7 mouse cellular contexts compared by ENCODE assay signal in the genomic region with DNA sequence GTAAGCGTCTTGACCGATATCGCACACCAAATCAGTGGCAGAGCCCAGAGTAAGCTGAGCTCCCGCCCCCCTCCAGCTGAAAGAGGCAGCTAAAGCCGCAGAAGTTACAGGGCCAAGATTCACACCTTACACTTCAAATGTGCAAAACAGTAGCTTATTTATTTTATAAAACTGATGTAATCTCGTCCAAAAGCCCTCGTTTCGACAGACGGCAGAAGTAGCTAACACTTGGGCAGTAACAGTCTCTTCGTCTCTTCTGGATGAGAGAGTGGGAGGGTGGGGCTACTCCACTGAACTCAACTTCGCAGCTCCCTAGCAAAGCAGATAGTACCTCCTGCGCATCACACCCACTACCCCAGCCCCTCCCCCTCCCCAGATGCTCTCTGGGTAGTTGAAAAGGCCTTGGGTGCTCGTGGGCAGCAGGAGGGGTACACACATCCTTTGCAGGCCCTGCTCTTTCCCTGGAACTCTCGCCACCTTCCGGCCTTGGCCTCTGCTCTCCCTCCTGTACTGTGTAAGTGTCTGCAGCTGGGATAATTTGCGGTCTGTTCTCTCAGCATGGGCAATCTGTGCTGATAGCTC.
DNase-seq lines count a peak whose midpoint lies in the region; ATAC-seq and TF ChIP-seq lines count a peak whose summit lies in the region.

No protein-coding gene starts in this region.

- no peak overlapping the region for H3K27ac ChIP-seq in lung, embryonic 16.5 days (ENCODE audit: low read length)
- H3K27ac ChIP-seq in embryonic facial prominence, embryonic 13.5 days: 0 out of 2 replicates have a peak overlapping the region, but pooled peaks have one; percentile 28
- H3K27ac ChIP-seq in limb, embryonic 14.5 days (replicated peaks; ENCODE audit: low read depth, low read length): no peak overlapping the region

- H3K4me3 ChIP-seq in lung, embryonic 16.5 days (ENCODE audit: low read length): no peak overlapping the region
- peak overlapping the region; percentile 10; the same call in 1 of the 2 replicates for H3K4me3 ChIP-seq in embryonic facial prominence, embryonic 13.5 days
- no peak overlapping the region for H3K4me3 ChIP-seq in limb, embryonic 14.5 days (replicated peaks; ENCODE audit: low read length)

- 23% methylated on average over 16 of the region's 16 CpGs for WGBS in lung, embryonic 16.5 days
- WGBS in embryonic facial prominence, embryonic 13.5 days: 9% methylated on average over 16 of the region's 16 CpGs
- 13% methylated on average over 16 of the region's 16 CpGs for WGBS in limb, embryonic 14.5 days

- TF ChIP-seq POLR2A in limb, embryonic 14.5 days (IDR thresholded peaks at IDR 0.05; ENCODE audit: borderline replicate concordance, extremely low read depth, insufficient read depth, insufficient read length): no peak

- H3K9ac ChIP-seq in lung, embryonic 16.5 days (ENCODE audit: low read length): no peak overlapping the region
- no peak overlapping the region for H3K9ac ChIP-seq in embryonic facial prominence, embryonic 13.5 days
- H3K9ac ChIP-seq in limb, embryonic 14.5 days (ENCODE audit: low read depth, low read length, severe bottlenecking): peak overlapping the region; percentile 28; the same call in 1 of the 2 replicates

- DNase-seq in lung, postnatal 25 days (ENCODE audit: low spot score): no peak
- DNase-seq in limb, embryonic 14.5 days (ENCODE audit: low spot score): peak; percentile 25
- peak; percentile 51 for DNase-seq in thymus, postnatal 0 days (ENCODE audit: low spot score)
- DNase-seq in adrenal gland, adult (ENCODE audit: inconsistent age in 2 of 2, low spot score in 1 of 2): no peak
- DNase-seq in layer of hippocampus, adult 11-12 months (ENCODE audit: low spot score): no peak

- H3K4me2 ChIP-seq in lung, embryonic 16.5 days (ENCODE audit: low read depth, low read length): peak overlapping the region; percentile 33; the same call in 1 of the 2 replicates
- peak overlapping the region; percentile 32 for H3K4me2 ChIP-seq in embryonic facial prominence, embryonic 13.5 days
- H3K4me2 ChIP-seq in limb, embryonic 14.5 days (replicated peaks; ENCODE audit: low read depth, low read length, severe bottlenecking): peak overlapping the region; percentile 30

- no peak for ATAC-seq in lung, embryonic 16.5 days (ENCODE audit: low read depth)
- peak; percentile 26; the same call in 1 of the 2 replicates for ATAC-seq in embryonic facial prominence, embryonic 13.5 days (ENCODE audit: insufficient number of reproducible peaks, insufficient read depth, low FRiP score, low TSS enrichment, low read depth)
- no peak for ATAC-seq in limb, embryonic 14.5 days (ENCODE audit: low FRiP score, low read depth)

- H3K4me1 ChIP-seq in lung, embryonic 16.5 days (replicated peaks; ENCODE audit: control insufficient read depth, insufficient read depth, low read length): 0 out of 2 replicates have a peak, but pooled peaks cover 10% of the 10 kb centered on the region
- peaks cover 46% of the 10 kb centered on the region for H3K4me1 ChIP-seq in embryonic facial prominence, embryonic 13.5 days
- H3K4me1 ChIP-seq in limb, embryonic 14.5 days (ENCODE audit: control insufficient read depth, insufficient read depth, low read length): peaks cover 19% of the 10 kb centered on the region

- H3K9me3 ChIP-seq in lung, embryonic 16.5 days (ENCODE audit: control insufficient read depth, low read length): no peaks in the 10 kb centered on the region
- no peaks in the 10 kb centered on the region for H3K9me3 ChIP-seq in embryonic facial prominence, embryonic 13.5 days
- no peaks in the 10 kb centered on the region for H3K9me3 ChIP-seq in limb, embryonic 14.5 days (ENCODE audit: control insufficient read depth, low read length)

- peaks cover 2% of the 10 kb centered on the region; the same call in 1 of the 2 replicates for H3K27me3 ChIP-seq in lung, embryonic 16.5 days (ENCODE audit: control insufficient read depth, insufficient read depth, low read depth, low read length)
- H3K27me3 ChIP-seq in embryonic facial prominence, embryonic 13.5 days: no peaks in the 10 kb centered on the region
- no peaks in the 10 kb centered on the region for H3K27me3 ChIP-seq in limb, embryonic 14.5 days (ENCODE audit: control insufficient read depth, insufficient read depth, low read length)

- no peaks in the 10 kb centered on the region for H3K36me3 ChIP-seq in lung, embryonic 16.5 days (ENCODE audit: control insufficient read depth, insufficient read depth, low read length)
- H3K36me3 ChIP-seq in embryonic facial prominence, embryonic 13.5 days: no peaks in the 10 kb centered on the region
- H3K36me3 ChIP-seq in limb, embryonic 14.5 days (ENCODE audit: control insufficient read depth, insufficient read depth, low read length): no peaks in the 10 kb centered on the region

Comparison
In these comparisons a context has a peak if more than half of its experiments do, and no peak if none do; other contexts are left out.
1. DNase-seq: peak in limb, embryonic 14.5 days (single experiment) and thymus, postnatal 0 days (single experiment); none in lung, postnatal 25 days (single experiment), adrenal gland, adult (0 of 2) and layer of hippocampus, adult 11-12 months (single experiment).
2. Peak in every context shown above with its lines, with median percentiles within 50 percentile points of each other: H3K4me2 ChIP-seq.